Mouse (Mus musculus) erythroblast, embryonic 14.5 days (primary cell): Measurements from ENCODE around the gene Prl3c1. TPM values are rescaled to one million over a fixed set of nuclear protein-coding genes. Genes with fewer than 3 reads are reported as not detected.
"Not testable (repeated sequence)": the region's sequence is repeated elsewhere in the genome, so short reads cannot be mapped to it uniquely, and the experiment has no call there.

Experiments used
- H3K27me3 ChIP-seq: 2 replicates; pipeline ENCODE4 v1.6.1; 2012; ENCODE audit warnings: inconsistent platforms; ENCODE audit not compliant: control insufficient read depth
- H3K36me3 ChIP-seq: 2 replicates; pipeline ENCODE4 v1.6.1; 2012; ENCODE audit warnings: mild to moderate bottlenecking, inconsistent platforms; ENCODE audit not compliant: control insufficient read depth
- H3K4me1 ChIP-seq: 2 replicates; pipeline ENCODE4 v1.6.1; 2012; ENCODE audit warnings: inconsistent platforms; ENCODE audit not compliant: control insufficient read depth
- H3K4me3 ChIP-seq: replicated peaks from 2 replicates; pipeline ENCODE3; 2012; ENCODE audit warnings: moderate library complexity, mild to moderate bottlenecking, inconsistent platforms
- H3K9me3 ChIP-seq: 2 replicates; pipeline ENCODE4 v1.6.1; 2012; ENCODE audit warnings: low read length, inconsistent platforms, mixed read lengths; ENCODE audit not compliant: control insufficient read depth
- GATA1 ChIP-seq: IDR thresholded peaks from 2 replicates; pipeline ENCODE4 v1.6.1; 2012; ENCODE audit warnings: low read length, inconsistent platforms, mixed read lengths
- TAL1 ChIP-seq: IDR thresholded peaks from 3 replicates; pipeline ENCODE4 v1.6.1; 2012; ENCODE audit warnings: low read length, inconsistent platforms, mixed read lengths
- polyA plus RNA-seq: library from polyadenylated mRNA; stranded (reverse); fragments of >175 nt; gene quantifications from 2 replicates; pipeline ENCODE4 v1.2.3, GENCODE M21; 2012

The Prl3c1 gene
- not detected in 2 replicates for polyA plus RNA-seq

- Histone ChIP-seq H3K4me1 (no peaks in the 10 kb centered on the region), H3K36me3 (no peaks in the 10 kb centered on the region), H3K4me3 (no peak within 1 kb of the TSS), H3K9me3 (peaks cover 3% of the 10 kb centered on the region; the same call in 1 of the 2 replicates), H3K27me3 (no peaks in the 10 kb centered on the region)
- TF ChIP-seq TAL1 (no peak), GATA1 (no peak)
Measured at GRCm38 (mm10) chr13:27196359-27196758, at the start of gene Prl3c1. Prl3c1 (plus strand) TSS chr13:27196659.

GRCm38 (mm10) chr13:27148264-27148663 is 48.2 kb upstream of the Prl3c1 start:
- TF ChIP-seq TAL1 (no peak), GATA1 (no peak)
- Histone ChIP-seq H3K27me3 (no peaks in the 10 kb centered on the region), H3K4me1 (no peaks in the 10 kb centered on the region), H3K9me3 (no peaks in the 10 kb centered on the region), H3K4me3 (no peak overlapping the region), H3K36me3 (no peaks in the 10 kb centered on the region)

GRCm38 (mm10) chr13:27156490-27156889 is 40.0 kb upstream of the Prl3c1 start, which contains the start of gene Prl3d3:
Prl3d3 (plus strand) TSS chr13:27156790.
- H3K27me3 ChIP-seq, H3K4me3 ChIP-seq, H3K9me3 ChIP-seq, H3K4me1 ChIP-seq, H3K36me3 ChIP-seq: not testable (repeated sequence)

GRCm38 (mm10) chr13:27241547-27241946 is 45.1 kb downstream of the Prl3c1 start, which contains the start of gene Prl3b1:
Prl3b1 (plus strand) TSS chr13:27241847.
- no peaks in the 10 kb centered on the region for H3K27me3 ChIP-seq
- no peak within 1 kb of the TSS for H3K4me3 ChIP-seq
- no peaks in the 10 kb centered on the region for H3K9me3 ChIP-seq
- TF ChIP-seq GATA1 (no peak), TAL1 (no peak)
- no peaks in the 10 kb centered on the region for H3K4me1 ChIP-seq
- no peaks in the 10 kb centered on the region for H3K36me3 ChIP-seq

Other genes with a start within 250 kb of the Prl3c1 start
- gene Prl, start 139.1 kb upstream of the Prl3c1 start, polyA plus RNA-seq, result not detected in 2 replicates
- not detected in 2 replicates for gene Prl3d1, start 102.5 kb upstream of the Prl3c1 start, polyA plus RNA-seq
- not detected in 2 replicates for gene Prl3d2, start 75.0 kb upstream of the Prl3c1 start, polyA plus RNA-seq
- gene Prl3d3, start 39.9 kb upstream of the Prl3c1 start, polyA plus RNA-seq, result not detected in 2 replicates
- gene Prl3b1, start 45.2 kb downstream of the Prl3c1 start, polyA plus RNA-seq, result not detected in 2 replicates
- not detected in 2 replicates for gene Prl3a1, start 62.8 kb downstream of the Prl3c1 start, polyA plus RNA-seq
- not detected in 2 replicates for gene Prl6a1, start 116.0 kb downstream of the Prl3c1 start, polyA plus RNA-seq
- gene Prl8a2, start 149.0 kb downstream of the Prl3c1 start, polyA plus RNA-seq, result not detected in 2 replicates
- not detected in 2 replicates for gene Prl2b1, start 194.2 kb downstream of the Prl3c1 start, polyA plus RNA-seq
- gene Prl8a6, start 242.0 kb downstream of the Prl3c1 start, polyA plus RNA-seq, result not detected in 2 replicates